Mouse (Mus musculus): ENCODE data around the gene Fam185a.

The Fam185a gene

DNA sequence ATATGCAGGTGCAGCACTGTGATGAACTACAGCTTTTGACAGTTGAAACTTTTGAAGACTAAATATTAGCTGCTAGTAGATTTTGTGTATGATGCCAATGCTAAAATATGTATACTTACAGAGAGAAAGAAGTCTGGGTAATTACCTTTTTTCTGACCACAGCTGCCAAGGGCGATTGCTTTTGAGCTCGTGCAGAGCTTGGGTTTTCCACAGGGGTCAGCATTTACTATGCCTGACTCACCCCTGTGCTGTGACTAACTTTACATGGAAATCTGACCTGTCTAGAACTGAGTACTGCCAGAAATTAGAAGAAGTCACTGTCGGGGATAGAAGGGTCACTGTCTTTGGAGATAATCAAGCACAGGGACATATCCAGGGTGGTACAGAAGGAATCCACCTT is 67.5 kb downstream of the Fam185a start:
- no peak for DNase-seq (ENCODE audit: extremely low read depth, low read depth)

DNA sequence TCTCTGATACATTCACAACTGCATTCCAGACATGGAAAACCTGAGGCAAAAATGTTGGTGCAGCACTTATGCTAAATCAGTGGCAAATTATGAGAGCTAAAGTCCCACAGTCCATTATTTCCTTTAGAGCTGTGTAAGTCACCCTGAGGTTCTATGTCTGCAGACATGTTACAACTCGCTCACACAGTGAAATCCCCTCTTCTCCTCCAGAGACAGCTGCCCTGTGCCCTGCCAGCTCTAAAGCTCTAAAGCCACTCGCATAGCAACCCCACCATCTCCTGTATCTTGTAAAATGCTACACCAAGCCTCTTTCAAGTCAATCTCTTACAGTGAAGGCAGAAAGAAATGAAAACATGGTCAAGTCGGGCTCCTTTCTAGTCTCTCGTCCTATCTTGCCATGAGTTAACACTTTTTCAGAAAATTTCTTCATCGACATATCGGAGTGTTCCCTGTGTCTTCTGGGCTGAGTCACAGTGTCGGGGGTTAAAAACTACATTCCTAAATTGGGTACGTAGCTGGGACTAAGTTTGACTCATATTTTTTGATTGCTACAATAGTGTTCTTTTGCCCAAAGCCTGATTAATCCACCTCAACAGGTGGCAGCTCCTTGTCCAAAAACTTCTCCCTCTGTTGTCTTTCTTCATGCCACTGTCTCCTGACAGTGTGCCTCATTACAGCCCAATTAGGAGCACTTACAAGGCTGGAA is 68.7 kb downstream of the Fam185a start:
- no peak for DNase-seq (ENCODE audit: extremely low read depth, low read depth)

DNA sequence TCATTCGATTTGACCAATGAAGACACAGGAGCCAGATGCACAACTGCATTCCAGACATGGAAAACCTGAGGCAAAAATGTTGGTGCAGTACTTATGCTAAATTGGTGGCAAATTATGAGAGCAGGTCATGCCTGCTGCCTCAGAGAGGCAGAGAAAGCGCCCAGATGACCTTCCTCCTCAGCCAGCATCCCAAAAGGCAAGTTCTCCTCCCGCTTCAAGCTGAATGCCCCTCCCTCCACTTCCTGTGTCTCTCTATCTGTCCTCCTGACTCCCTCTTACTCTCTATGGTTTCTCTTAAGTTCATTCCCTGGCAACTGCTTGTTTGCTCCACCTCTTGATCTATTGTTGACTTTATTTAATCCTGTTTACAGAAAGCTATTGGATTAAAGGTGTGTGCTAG is 70.0 kb downstream of the Fam185a start:
- peak; percentile 40 for DNase-seq (ENCODE audit: extremely low read depth, low read depth)

DNA sequence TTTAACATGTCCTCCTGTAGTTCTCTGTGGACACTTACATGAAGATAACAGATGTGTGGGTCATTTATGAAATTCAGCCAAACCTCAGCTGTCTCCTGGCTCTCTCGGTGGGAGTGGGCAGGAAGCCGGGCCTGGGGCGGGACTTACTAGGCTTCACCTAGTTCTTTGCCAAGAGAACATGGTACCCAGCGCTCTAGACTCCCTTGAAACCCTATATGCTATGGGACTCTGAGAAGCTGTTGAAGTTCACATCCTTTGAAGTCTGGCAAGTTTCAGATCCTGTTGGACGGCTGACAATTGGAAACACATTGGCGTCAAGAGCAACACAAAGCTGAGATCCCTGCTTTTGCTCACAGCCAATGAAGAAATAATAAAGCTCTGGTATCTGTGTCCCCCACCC is 71.6 kb downstream of the Fam185a start:
- no peak for DNase-seq (ENCODE audit: extremely low read depth, low read depth)

DNA sequence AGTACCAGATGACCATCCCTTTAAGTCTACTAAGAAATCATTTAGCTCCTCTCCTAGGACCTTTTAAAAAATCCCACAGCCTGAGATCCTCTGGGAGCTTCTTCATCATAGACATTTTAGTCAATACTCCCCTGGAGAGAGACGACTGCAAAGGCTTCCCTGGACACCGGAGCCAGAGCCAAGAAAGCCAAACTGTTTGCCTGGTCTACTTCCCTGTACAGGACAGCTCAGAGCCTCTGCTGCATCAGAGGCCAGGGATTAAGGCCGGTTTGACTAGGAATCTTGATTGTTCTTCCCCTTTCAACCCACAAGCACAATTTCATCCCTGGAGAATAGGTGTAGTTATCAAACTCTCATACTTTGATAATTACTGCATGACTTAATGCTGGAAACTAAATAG is 72.1 kb downstream of the Fam185a start:
- DNase-seq (ENCODE audit: extremely low read depth, low read depth) = no peak

DNA sequence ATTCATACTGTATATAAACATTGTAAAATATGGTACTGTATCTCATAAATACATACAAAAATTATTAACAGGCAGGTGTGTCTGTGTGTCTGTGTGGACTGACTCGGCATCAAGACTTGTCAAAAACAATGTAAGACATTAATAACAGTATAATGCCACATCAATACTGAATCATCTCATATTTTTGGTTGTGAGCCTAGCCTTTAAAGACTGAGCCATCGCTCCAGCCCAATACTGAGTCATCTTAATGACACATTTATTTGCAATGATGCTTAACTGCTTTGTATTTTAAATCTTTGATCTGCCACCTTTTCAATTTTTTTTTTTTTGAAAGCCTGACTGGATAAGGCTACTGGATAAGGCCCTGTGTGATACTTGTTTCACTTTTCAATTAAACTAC is 73.7 kb downstream of the Fam185a start:
- no peak for DNase-seq (ENCODE audit: extremely low read depth, low read depth)

DNA sequence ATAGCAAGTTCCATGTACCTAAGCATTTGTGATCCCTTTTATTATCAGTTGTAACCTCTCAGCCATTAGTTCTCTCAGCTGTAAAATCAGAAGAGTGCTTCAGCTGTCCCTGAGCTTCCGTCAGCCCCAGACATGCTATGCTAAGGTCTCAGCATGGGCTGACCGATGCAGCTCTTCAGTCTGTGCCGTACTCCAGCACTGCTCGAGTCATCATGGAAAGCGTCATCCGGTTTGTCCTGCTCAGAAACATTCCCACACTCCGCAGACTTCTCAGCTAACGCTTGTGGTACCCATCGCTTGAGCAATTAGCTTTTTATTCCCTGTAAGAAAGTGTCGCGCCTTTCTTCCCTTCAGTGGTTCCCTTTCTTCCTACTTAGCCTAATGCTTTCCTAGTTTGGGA is 74.2 kb downstream of the Fam185a start:
- DNase-seq (ENCODE audit: extremely low read depth, low read depth) = no peak

DNA sequence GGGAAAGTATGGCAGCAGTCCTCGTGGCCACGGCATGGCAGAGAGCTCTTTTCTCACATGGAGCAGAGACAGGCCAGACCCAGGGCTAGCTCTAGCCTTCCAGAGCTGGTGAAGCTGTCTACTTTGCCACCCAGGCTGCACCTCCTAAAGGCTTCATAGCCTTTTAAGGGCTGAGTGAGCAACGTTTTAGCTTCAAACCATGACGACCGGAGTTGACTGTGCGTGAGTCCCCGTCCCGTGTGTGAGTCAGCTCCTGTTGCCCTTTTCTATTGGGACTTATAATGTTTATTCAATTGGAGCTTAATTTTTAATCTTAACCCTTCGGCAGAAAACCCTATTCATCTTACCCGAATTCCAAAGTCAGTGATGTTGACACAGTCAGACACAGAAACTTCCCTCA is 75.4 kb downstream of the Fam185a start:
- DNase-seq (ENCODE audit: extremely low read depth, low read depth) = no peak

DNA sequence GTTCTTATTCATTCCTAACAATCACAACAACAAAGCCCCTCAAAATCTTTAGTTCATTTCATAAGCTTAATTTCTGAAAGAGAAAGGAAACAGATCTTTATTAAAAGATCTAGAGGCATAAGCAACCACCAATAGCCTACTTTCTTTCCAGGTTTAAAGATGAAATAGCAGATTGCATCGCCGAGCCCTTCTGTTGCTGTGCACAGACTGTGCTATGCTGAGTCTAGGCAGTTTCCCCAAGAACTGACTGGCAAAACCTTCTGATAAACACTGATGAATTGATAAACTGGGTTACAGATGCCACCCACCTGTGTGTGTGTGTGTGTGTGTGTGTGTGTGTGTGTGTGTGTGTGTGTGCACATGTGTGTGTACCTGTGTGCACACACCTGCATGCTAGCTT is 76.2 kb downstream of the Fam185a start:
- no peak for DNase-seq (ENCODE audit: extremely low read depth, low read depth)

DNA sequence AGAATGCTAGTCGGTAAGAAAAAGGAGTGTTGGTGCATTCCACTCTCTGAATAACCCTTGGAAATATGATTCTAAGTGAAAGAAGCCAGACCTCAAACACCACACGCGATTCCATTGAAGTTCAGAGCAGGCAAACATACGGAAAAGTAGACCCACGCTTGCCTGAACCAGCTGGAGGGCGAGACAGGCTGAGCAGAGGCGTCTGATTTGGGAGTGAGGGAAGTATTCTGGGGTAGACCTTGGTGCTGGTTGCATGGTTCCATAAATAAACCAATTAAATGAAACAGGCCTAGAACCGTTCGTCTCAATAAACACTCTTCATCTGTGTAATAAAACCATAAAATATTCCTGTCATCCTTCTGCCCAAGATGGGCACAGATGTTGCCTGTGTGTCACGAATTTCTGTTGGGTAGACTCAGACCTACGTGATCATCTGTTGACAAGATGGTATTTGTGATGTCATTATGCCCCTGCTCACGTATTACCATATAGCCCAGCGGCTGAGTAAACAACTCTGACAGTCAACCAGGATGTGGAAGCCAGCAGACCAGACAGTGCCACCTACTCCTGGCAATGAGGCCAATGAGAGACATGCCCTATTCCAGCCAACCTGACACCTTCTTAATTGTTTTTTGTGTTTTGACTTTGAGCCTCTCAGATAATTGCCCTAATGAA is 78.3 kb downstream of the Fam185a start:
- DNase-seq (ENCODE audit: extremely low read depth, low read depth) = no peak

DNA sequence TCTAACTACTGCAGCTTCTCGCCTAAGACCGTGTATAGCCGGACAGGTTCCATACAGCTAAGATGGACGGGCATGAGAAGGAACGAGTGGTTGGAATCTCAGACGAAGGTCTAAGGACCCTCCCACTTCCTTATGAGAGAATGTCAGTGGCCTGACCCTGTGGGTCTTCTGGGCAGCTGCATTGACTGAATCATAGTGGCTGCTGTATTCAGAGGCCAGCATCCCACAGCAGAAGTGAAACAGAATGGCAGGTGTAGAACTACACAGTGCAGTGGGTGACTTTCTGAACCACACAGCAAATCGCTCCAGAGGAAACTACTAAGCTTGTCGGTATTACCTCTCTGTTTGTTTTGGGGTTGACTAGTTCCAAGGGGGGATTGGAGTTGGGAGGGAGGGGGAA is 80.4 kb downstream of the Fam185a start:
- DNase-seq (ENCODE audit: extremely low read depth, low read depth) = no peak

DNA sequence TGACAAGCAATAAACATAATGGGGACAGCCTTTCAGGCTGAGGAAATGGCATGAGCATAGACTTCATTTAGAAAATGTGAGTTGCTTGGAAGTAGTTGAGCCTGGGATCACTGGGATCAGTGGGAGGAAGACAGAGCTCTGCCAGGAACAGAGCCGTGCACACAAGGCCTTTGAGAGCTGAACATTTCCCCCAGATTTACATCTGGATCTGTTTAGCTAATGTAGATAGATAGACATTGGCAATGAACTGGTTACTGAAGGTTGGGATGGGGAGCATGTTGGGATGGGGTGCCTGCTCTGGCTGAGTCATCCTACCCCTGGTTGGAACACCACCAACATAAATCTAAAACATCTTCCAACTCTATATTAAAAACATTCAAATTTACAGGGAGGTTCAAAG is 82.1 kb downstream of the Fam185a start:
- no peak for DNase-seq (ENCODE audit: extremely low read depth, low read depth)

DNA sequence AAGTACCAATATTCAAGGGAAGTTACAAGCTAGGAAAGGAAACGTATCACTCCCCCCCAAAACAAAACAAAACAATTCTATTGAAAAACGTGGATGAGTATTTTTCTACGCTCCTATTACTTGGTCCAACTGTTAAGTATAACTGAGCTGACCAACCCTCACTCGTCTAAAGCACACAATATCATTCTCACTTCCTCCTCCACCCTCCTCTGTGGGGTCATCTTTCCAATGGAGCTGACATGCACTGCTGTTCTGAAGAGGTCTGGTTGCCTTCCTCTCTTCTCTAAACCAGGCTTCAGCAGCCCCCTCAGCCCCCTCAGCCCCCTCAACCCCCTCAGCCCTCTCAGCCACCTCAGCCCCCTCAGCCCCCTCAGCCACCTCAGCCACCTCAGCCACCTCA is 85.0 kb downstream of the Fam185a start:
- DNase-seq (ENCODE audit: extremely low read depth, low read depth) = no peak

DNA sequence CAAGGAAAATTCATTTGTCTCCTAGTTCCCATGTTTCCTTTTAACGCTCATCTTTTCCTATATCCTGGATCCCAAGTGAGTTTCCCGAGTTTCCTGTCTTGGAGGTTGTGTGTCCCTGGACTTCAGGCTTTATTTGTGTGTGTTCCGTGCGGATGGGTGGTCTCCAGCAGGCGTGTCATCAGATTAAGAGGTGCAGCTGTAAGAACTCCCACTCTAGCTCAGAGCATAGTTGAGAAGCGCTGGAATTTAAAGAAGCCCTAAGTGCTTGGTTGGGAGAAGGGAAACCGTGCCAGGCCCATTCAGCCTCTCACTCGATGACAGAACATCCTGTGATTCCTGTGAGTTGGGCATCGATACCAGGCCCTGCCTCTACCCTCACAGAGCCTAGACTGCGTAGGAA is 88.6 kb downstream of the Fam185a start:
- DNase-seq (ENCODE audit: extremely low read depth, low read depth) = no peak

DNA sequence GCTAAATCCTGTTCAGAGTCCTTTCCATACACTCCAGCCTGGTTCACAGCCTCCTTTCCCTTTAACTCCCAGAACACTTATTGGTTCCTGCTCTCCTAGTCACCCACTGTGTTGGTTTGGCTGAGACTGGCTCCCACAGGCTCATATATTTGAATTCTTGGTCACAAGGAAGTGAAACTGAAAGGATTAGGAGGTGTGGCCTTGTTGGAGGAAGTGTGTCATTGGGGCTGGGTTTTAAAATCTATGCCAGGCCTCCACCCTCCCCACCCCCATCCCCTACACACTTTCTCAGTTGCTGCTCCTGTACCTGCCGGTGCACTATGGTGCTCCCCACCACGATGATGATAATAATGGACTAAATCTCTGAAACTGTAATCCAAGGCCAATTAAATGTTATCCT is 92.8 kb downstream of the Fam185a start:
- no peak for DNase-seq (ENCODE audit: extremely low read depth, low read depth)

DNA sequence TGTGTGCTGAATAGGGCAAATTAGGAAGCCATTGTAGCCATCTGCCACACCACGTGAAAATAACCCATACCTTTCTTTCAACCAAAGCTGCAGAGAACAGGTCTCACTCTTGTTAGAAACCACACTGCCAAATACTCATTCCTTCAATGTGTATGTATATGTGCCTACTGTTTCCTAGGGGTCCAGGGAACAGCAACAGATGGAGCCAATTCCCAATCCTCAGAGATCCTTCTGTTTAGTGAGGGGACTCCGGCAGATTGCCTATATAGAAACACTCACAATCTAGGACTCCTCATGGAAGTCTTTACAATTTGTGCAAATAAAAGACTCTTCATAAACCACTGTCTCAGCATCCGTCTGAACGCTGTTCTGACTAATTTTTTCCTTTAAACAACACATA is 93.4 kb downstream of the Fam185a start:
- no peak for DNase-seq (ENCODE audit: extremely low read depth, low read depth)

DNA sequence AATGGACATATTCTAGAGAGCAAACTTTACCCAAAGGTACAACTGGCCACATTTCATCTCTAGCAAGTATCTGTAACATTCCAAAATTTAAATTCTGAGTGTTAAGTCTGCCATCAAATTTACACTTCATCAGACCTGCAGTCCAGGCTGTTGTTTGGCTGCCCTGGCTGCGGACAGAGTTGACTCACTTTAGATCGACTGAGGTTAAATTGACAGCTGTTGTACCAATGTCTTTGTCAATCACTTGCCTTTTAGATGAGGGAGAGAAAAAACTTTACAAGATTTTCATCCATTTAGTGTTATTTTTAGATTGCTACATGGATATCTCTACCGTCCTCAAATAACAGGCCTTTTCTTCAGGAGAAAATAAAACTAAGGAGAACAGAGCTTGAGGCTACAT is 94.4 kb downstream of the Fam185a start:
- no peak for DNase-seq (ENCODE audit: extremely low read depth, low read depth)

DNA sequence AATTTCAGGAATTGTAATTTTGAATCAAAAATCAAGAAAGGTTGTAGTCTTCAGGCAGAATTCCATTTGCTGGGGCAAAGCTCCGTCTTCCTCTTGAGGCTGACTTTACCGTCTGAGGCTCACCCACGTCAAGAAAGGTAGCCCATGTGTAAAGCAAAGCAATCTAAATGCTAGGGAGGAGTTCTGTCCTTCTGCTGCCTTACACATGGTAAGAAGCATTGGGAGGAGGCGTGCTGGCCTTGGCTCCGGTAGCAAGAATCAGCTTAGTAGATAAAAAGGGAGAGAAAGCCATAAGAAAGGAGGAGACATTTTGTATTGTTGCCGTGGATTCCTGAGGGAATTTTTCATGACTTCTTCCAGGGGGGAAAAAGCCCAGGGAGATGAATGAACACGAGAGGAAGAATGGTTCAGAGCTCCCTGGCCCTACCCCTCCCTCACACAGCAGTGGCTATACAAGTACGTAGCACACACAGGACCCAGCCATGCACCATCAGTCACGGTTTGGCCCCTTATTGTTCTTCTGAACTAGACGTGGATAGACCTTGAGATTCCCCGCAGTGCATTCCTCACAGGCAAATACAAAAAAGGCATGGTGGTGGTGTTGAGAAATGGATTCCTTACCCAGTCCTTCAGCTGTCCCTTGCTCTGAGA is 102.2 kb downstream of the Fam185a start:
- DNase-seq (ENCODE audit: extremely low read depth, low read depth) = peak; percentile 22

DNA sequence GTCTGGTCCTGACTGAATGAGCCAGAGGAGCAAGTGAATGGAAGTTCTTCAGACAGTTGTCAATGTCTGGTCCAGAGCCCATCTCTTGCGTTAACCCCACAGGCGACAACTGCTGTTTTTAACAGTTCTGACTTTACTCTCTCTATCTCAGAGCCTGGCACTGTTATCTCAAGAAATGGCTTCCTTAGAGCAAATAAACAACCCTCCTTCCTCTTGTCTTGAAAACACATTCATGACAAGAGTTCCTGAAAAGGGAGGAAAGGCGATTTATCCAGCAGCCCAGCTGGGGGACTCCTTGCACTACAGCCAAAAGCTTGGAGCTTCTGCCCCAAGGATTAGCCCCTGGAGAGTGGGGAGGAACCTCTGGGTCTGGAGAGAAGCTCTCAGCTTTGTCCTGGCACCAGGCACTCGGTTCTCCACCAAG is 102.7 kb downstream of the Fam185a start:
- peak; percentile 70 for DNase-seq (ENCODE audit: extremely low read depth, low read depth)

DNA sequence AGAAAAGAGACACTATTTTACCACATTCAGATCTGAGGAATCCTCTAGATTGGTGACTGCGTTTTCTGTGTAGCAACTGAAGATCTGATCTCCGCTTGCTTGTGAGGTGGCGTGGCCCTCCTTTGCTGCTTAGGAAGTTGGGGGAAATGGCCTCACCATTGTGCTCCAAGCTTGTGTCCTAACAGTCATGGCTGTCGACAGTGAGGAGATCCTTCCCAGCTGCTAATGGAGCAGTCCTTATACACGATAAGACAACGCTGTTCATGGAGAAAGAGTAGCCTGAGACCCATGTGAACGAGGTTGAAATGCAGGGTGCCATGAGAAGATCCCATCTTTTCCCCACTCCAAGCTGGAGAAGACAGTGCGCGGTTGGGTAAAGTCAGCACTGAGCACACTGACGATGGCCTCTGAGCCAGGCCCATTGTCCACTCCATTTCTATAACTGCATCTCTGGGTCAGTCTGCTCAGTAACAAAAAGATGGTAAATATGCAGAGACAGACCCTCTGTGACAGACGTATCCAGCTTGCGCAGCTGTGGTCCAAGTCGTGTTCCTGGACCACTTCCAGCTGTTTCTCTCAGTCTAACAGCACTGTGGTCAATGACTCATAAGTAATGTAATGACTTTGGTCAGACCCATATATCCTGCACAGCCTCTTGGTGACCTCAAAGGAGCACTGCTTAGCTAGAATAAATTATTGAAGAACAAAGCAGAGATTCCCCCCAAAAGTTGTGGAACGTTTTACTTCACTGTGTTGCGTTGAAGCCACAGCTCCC is 103.5 kb downstream of the Fam185a start:
- no peak for DNase-seq (ENCODE audit: extremely low read depth, low read depth)

DNA sequence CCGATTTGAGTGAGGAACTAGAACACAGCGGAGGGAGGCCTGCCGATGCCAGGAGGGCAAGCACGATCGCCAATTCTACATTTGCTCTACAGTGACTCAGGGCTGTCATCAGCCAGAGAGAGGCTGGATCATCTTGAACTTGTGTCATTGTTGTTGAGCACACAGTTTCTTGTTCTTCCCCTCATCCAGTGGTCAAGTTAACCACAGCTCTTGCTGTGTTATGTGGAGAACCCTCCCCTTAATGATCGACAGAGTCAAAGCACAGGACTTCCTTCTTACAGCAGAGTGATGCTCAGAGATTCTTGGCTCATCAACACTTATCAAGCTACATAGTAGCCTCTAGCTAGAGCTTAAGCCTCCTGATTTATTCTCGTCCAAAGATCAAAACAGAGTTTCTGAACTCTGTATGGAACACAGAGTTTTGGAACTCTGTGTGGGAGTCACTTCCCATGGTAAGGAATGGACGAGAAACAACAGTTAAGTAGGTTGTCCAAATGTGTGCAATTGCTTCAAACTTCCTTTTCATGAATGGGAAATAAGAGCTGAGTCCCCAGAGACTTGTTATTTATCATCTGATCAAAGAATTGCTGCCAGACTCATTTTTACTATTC is 104.5 kb downstream of the Fam185a start:
- DNase-seq (ENCODE audit: extremely low read depth, low read depth) = no peak

Measured in MEL-GATA-1-ER (cell line).